ENCODE assay signal across 18 mouse cellular contexts in the genomic region with DNA sequence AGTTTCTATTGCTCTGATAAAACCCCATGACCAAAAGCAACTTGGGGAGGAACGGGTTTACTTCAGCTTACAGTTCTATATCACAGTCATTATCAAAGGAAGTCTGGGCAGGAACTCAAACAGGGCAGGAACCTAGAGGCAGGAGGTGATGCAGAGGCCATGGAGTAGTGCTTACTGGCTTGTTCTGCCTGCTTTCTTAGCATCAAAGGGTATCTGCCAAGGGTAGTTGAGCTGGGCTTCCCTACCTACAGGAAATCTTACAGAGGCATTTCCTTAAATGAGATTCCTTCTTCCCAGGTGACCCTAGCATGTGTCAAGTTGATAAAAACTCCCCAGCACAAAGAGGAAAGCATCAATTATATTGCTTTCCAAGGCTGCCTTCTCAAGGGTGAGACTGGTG.
"Had no signal": no experiment of that assay in that cellular context is flagged by ENCODE, and none has a peak within 500 bp of the region (broad histone marks: within the 10 kb centered on the region; RNA-seq: fewer than 3 reads in every experiment).

No protein-coding gene starts in this region.

- H3K9me3 ChIP-seq: midbrain, embryonic 10.5 days; midbrain, embryonic 12.5 days; neural tube, embryonic 13.5 days; neural tube, embryonic 15.5 days had no signal

- H3K27me3 ChIP-seq: midbrain, embryonic 12.5 days; neural tube, embryonic 13.5 days; neural tube, embryonic 15.5 days had no signal

- H3K27ac ChIP-seq: midbrain, embryonic 10.5 days; midbrain, embryonic 12.5 days; neural tube, embryonic 13.5 days; neural tube, embryonic 15.5 days had no signal

- DNase-seq: lung, embryonic 14.5 days; lung, postnatal 10 days; lung, postnatal 4 days; midbrain, embryonic 14.5 days; retina, postnatal 1 day; right cerebral cortex, adult 18-20 months; right cerebral cortex, postnatal 25 days; right cerebral cortex, postnatal 4 days; spleen, adult 18-20 months; thymus, adult 18-20 months; thymus, postnatal 14 days; thymus, postnatal 36 days had no signal

- H3K36me3 ChIP-seq: midbrain, embryonic 10.5 days; midbrain, embryonic 12.5 days; neural tube, embryonic 13.5 days; neural tube, embryonic 15.5 days had no signal

- ATAC-seq: midbrain, embryonic 16.5 days had no signal

- H3K4me1 ChIP-seq: midbrain, embryonic 10.5 days; midbrain, embryonic 12.5 days; neural tube, embryonic 15.5 days had no signal

- H3K4me2 ChIP-seq: lung, embryonic 14.5 days; midbrain, embryonic 12.5 days; neural tube, embryonic 13.5 days; neural tube, embryonic 15.5 days had no signal

- H3K4me3 ChIP-seq: midbrain, embryonic 10.5 days; midbrain, embryonic 12.5 days; myocyte; neural tube, embryonic 13.5 days; neural tube, embryonic 15.5 days had no signal

- H3K9ac ChIP-seq: lung, embryonic 14.5 days; midbrain, embryonic 12.5 days; neural tube, embryonic 13.5 days; neural tube, embryonic 15.5 days had no signal
